Mouse (Mus musculus): ENCODE measurements around the gene Drd5. TPM values are rescaled to one million over a fixed set of nuclear protein-coding genes. Genes with fewer than 3 reads are reported as not detected.

The Drd5 gene
- total and polyA plus RNA-seq, 3 experiments, result not detected

DNA sequence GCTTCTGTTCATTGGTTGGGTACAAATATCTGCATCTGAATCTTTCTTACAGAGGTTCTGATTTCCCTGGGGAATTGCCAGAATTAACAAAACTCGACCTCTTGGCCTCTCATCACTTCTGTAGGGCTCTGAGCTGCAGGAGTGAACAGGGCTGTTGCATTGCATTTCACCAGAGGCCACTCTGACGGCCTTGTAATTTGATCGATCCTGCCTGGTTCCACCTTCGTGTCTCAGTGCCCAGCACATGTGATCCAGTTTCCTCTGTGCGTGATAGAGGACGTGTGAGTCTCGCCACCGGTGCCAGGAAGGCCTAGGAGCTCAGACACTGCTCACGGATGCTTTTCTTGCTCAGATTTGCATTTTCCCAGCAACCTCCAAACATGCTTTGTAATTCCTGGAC is 33.4 kb upstream of the Drd5 start:
- H3K4me3 ChIP-seq (replicated peaks in 1 of 3; ENCODE audit: low read depth in 2 of 3, low read length in 2 of 3, poor library complexity in 1 of 3), result no peak overlapping the region
- no peak for DNase-seq (ENCODE audit: extremely low read depth)
- H3K79me2 ChIP-seq (replicated peaks; ENCODE audit: control insufficient read depth, extremely low read depth, insufficient read depth, poor library complexity, severe bottlenecking), result no peaks in the 10 kb centered on the region
- in situ Hi-C loops (cut with MboI; ENCODE audit: low pct_ligation_motif_present, low pct_unique_long_range_greater_than_20kb, low sequenced_read_pairs), result no loop called here
- no peak overlapping the region for H3K4me2 ChIP-seq (ENCODE audit: insufficient read depth, low read depth, poor library complexity, severe bottlenecking)
- no peak overlapping the region for H3K9ac ChIP-seq (ENCODE audit: insufficient read depth, low read depth)
- H3K27me3 ChIP-seq (replicated peaks), result no peaks in the 10 kb centered on the region
- H3K9me3 ChIP-seq (replicated peaks; ENCODE audit: low read length), result peaks cover 3% of the 10 kb centered on the region
- dilution Hi-C loops (cut with MboI; ENCODE audit: extremely low pct_ligation_motif_present, extremely low pct_unique_long_range_greater_than_20kb, low sequenced_read_pairs), result no loop called here
- TF ChIP-seq USF2 (conservative IDR thresholded peaks at IDR 0.05; ENCODE audit: low read depth, low read length) (no peak), RCOR1 (conservative IDR thresholded peaks at IDR 0.05; ENCODE audit: low read depth, low read length) (no peak), MYC (IDR thresholded peaks at IDR 0.05; ENCODE audit: low read depth, low read length) (no peak), POLR2AphosphoS2 (IDR thresholded peaks at IDR 0.05; ENCODE audit: low read depth, low read length) (no peak), MEF2A (IDR thresholded peaks at IDR 0.05; ENCODE audit: borderline replicate concordance, low read depth, low read length) (no peak), PAX5 (IDR thresholded peaks at IDR 0.05; ENCODE audit: low read length) (no peak), NRF1 (IDR thresholded peaks at IDR 0.05; ENCODE audit: low read depth, low read length) (no peak), NELFE (IDR thresholded peaks at IDR 0.05; ENCODE audit: low read depth, low read length) (no peak), MAFK (IDR thresholded peaks at IDR 0.05; ENCODE audit: insufficient replicate concordance, low read length) (no peak), MXI1 (IDR thresholded peaks at IDR 0.05; ENCODE audit: low read depth, low read length) (no peak), USF1 (IDR thresholded peaks at IDR 0.05; ENCODE audit: low read depth, low read length) (no peak), MAX (IDR thresholded peaks at IDR 0.05; ENCODE audit: low read length) (no peak), JUN (IDR thresholded peaks at IDR 0.05; ENCODE audit: insufficient read depth, low read depth, low read length) (no peak), SMC3 (IDR thresholded peaks at IDR 0.05; ENCODE audit: low read depth, low read length) (no peak), JUND (conservative IDR thresholded peaks at IDR 0.05; ENCODE audit: low read depth, low read length) (no peak), UBTF (IDR thresholded peaks at IDR 0.05; ENCODE audit: low read depth, low read length) (no peak), RAD21 (IDR thresholded peaks at IDR 0.05; ENCODE audit: low read depth, low read length) (no peak), BHLHE40 (IDR thresholded peaks at IDR 0.05; ENCODE audit: low read depth, low read length) (no peak), ZMIZ1 (IDR thresholded peaks at IDR 0.05; ENCODE audit: low read depth, low read length) (no peak)
- H3K4me1 ChIP-seq (ENCODE audit: control insufficient read depth in 1 of 2, insufficient read depth in 2 of 2), result no peaks in the 10 kb centered on the region; a peak in 1 of 4 replicates
- H3K36me3 ChIP-seq (replicated peaks in 1 of 2; ENCODE audit: control insufficient read depth in 1 of 2, insufficient read depth in 1 of 2, low read length in 1 of 2), result no peaks in the 10 kb centered on the region
- H3K27ac ChIP-seq (ENCODE audit: insufficient read depth, low read depth), result no peak overlapping the region

DNA sequence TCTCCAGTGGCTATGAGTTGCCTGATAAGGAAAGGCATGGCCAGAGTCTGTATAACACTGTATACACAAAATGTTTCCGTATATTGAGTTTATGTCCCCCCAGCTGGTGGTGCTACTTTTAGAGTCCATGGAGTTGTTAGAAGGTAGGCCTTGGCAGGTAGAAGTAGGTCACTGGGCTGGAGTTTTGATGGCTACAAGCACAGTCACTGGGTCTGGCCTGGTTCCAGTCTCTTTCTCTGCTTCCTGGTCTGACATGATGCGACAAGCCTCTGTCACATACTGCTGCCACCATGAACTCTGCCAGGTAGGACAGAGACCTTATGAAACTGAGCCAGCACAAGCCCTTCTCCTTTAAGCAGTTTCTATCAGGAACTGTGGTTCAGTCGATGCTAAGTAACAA is 30.7 kb upstream of the Drd5 start:
- no peak overlapping the region for H3K4me2 ChIP-seq (ENCODE audit: insufficient read depth, low read depth, poor library complexity, severe bottlenecking)
- H3K27ac ChIP-seq (ENCODE audit: insufficient read depth, low read depth), result no peak overlapping the region
- no peaks in the 10 kb centered on the region for H3K27me3 ChIP-seq (replicated peaks)
- H3K9ac ChIP-seq (ENCODE audit: insufficient read depth, low read depth), result no peak overlapping the region
- no peak for DNase-seq (ENCODE audit: extremely low read depth)
- H3K36me3 ChIP-seq (replicated peaks in 1 of 2; ENCODE audit: control insufficient read depth in 1 of 2, insufficient read depth in 1 of 2, low read length in 1 of 2), result no peaks in the 10 kb centered on the region
- H3K9me3 ChIP-seq (replicated peaks; ENCODE audit: low read length), result peaks cover 5% of the 10 kb centered on the region
- dilution Hi-C loops (cut with MboI; ENCODE audit: extremely low pct_ligation_motif_present, extremely low pct_unique_long_range_greater_than_20kb, low sequenced_read_pairs) (no loop called here), in situ Hi-C loops (cut with MboI; ENCODE audit: low pct_ligation_motif_present, low pct_unique_long_range_greater_than_20kb, low sequenced_read_pairs) (no loop called here)
- H3K4me1 ChIP-seq (ENCODE audit: control insufficient read depth in 1 of 2, insufficient read depth in 2 of 2), result no peaks in the 10 kb centered on the region; a peak in 1 of 4 replicates
- no peak overlapping the region for H3K4me3 ChIP-seq (replicated peaks in 1 of 3; ENCODE audit: low read depth in 2 of 3, low read length in 2 of 3, poor library complexity in 1 of 3)
- no peaks in the 10 kb centered on the region for H3K79me2 ChIP-seq (replicated peaks; ENCODE audit: control insufficient read depth, extremely low read depth, insufficient read depth, poor library complexity, severe bottlenecking)
- TF ChIP-seq BHLHE40 (IDR thresholded peaks at IDR 0.05; ENCODE audit: low read depth, low read length) (no peak), IRF4 (IDR thresholded peaks at IDR 0.05; ENCODE audit: low read depth, low read length) (no peak), USF2 (conservative IDR thresholded peaks at IDR 0.05; ENCODE audit: low read depth, low read length) (no peak), TCF12 (IDR thresholded peaks at IDR 0.05; ENCODE audit: low read depth, low read length) (no peak), USF1 (IDR thresholded peaks at IDR 0.05; ENCODE audit: low read depth, low read length) (no peak), EP300 (IDR thresholded peaks at IDR 0.05; ENCODE audit: low read length) (no peak), ELF1 (IDR thresholded peaks at IDR 0.05; ENCODE audit: low read depth, low read length) (no peak), E2F4 (IDR thresholded peaks at IDR 0.05; ENCODE audit: insufficient replicate concordance, low read depth, low read length) (no peak), NRF1 (IDR thresholded peaks at IDR 0.05; ENCODE audit: low read depth, low read length) (no peak), JUND (conservative IDR thresholded peaks at IDR 0.05; ENCODE audit: low read depth, low read length) (no peak), TBP (conservative IDR thresholded peaks at IDR 0.05; ENCODE audit: low read depth, low read length) (no peak), ZC3H11A (IDR thresholded peaks at IDR 0.05; ENCODE audit: low read depth, low read length) (no peak), MXI1 (IDR thresholded peaks at IDR 0.05; ENCODE audit: low read depth, low read length) (no peak), MEF2A (IDR thresholded peaks at IDR 0.05; ENCODE audit: borderline replicate concordance, low read depth, low read length) (no peak)

Measured in CH12.LX (cell line).